Mouse (Mus musculus): ENCODE results near the gene Fam163a. TPM values are rescaled to one million over a fixed set of nuclear protein-coding genes. Genes with fewer than 3 reads are reported as not detected.

Gene Fam163a
- polyA plus RNA-seq, 1 experiment from 2014 or later = 0.32 TPM

DNA sequence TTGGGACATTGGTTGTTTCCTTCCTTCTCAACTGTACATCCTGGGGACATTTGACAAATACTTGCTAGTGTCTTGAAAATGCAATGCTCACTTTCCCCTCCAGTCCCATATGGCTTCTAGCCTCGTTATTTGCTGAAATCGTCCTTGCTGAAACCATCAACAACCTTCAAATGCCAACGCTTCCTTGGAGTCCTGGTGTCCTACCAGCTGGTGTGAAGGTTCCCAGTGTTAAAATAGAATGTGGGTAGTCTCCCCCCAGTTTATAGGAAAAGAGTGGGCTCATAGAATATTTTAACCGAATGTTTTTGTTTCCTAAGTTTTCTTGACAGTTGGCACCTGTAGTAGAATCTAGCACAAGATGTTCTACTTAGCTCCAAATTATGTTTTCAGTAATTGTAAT is 7.2 kb downstream of the Fam163a start:
- Histone ChIP-seq H3K36me3 (no peaks in the 10 kb centered on the region), H3K4me3 (replicated peaks) (no peak overlapping the region), H3K4me2 (replicated peaks) (no peak overlapping the region), H3K4me1 (no peaks in the 10 kb centered on the region), H3K27me3 (peaks cover 6% of the 10 kb centered on the region; the same call in 1 of the 2 replicates), H3K27ac (replicated peaks) (no peak overlapping the region), H3K9ac (no peak overlapping the region), H3K9me3 (replicated peaks) (no peaks in the 10 kb centered on the region)
- 85% methylated on average over 4 of the region's 4 CpGs for WGBS
- ATAC-seq (ENCODE audit: insufficient number of reproducible peaks, low FRiP score, low TSS enrichment, low read depth) = no peak

DNA sequence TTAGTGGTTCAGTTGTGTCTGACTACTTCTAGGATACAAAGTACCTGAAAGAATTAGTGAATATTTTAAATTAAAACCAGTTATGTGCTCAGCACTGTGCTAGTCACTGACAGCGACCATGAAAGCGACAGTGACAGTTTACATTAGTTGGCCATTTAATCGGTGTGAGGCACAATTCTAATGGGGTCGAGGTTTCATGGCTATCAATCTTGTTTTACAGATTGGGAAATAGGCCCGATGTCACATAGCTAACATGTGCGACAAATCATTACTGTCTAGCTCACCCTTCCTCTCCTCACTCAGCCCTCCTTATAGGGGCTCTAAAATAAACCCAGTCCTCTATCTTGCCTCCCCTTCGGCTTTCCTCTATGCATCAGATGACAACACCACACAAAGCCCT is 11.5 kb downstream of the Fam163a start:
- WGBS = 61% methylated on average over 7 of the region's 7 CpGs
- Histone ChIP-seq H3K27ac (replicated peaks) (no peak overlapping the region), H3K4me2 (replicated peaks) (no peak overlapping the region), H3K27me3 (no peaks in the 10 kb centered on the region), H3K36me3 (no peaks in the 10 kb centered on the region), H3K4me1 (no peaks in the 10 kb centered on the region), H3K4me3 (replicated peaks) (no peak overlapping the region), H3K9ac (no peak overlapping the region), H3K9me3 (replicated peaks) (no peaks in the 10 kb centered on the region)
- ATAC-seq (ENCODE audit: insufficient number of reproducible peaks, low FRiP score, low TSS enrichment, low read depth) = no peak

DNA sequence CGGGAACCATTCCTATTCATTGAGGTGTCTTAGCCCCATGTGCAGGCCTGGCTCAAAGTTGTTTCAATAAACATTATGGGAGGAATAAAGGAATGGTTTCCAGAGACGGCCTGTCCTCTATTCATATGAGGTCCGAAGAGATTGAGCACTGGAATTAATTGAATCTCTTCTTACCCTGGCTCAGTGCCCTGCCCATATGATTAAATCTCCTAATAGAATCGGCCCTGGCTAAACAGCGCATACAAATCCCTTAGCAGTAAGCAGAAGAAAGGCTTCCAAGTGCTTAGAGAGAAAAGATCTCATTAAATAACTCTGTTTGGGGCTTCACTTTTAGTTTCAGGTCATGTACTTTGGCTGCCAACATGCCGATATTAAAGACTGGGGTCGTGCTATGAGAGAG is 12.0 kb downstream of the Fam163a start:
- no peak overlapping the region for H3K4me2 ChIP-seq (replicated peaks)
- no peaks in the 10 kb centered on the region for H3K27me3 ChIP-seq
- H3K4me1 ChIP-seq = no peaks in the 10 kb centered on the region
- H3K9me3 ChIP-seq (replicated peaks) = no peaks in the 10 kb centered on the region
- H3K36me3 ChIP-seq = no peaks in the 10 kb centered on the region
- H3K27ac ChIP-seq (replicated peaks) = no peak overlapping the region
- H3K9ac ChIP-seq = no peak overlapping the region
- WGBS = 62% methylated on average over 7 of the region's 7 CpGs
- no peak for ATAC-seq (ENCODE audit: insufficient number of reproducible peaks, low FRiP score, low TSS enrichment, low read depth)
- H3K4me3 ChIP-seq (replicated peaks) = no peak overlapping the region

DNA sequence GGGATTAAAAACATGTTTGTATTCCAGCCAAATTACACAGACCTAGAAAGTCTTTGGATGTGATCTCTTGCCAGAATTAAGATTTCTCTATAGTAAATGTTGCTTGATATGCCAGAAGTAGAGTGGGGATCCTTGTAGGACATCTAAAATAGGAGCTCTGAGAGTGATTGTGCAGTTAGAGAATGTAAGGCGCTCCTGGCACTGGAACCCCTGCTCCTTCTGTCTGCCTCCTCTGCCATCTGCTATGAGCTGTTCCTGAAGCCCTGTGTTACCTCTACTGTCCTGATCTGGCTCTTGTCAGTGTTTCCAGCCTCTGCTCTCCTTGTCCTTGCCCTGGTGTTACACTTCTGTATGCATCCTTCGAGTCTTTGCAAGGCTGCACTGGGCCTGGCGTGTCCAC is 18.2 kb downstream of the Fam163a start:
- 92% methylated on average over 3 of the region's 3 CpGs for WGBS
- no peak overlapping the region for H3K27ac ChIP-seq (replicated peaks)
- H3K4me3 ChIP-seq (replicated peaks) = no peak overlapping the region
- H3K36me3 ChIP-seq = no peaks in the 10 kb centered on the region
- no peaks in the 10 kb centered on the region for H3K9me3 ChIP-seq (replicated peaks)
- ATAC-seq (ENCODE audit: insufficient number of reproducible peaks, low FRiP score, low TSS enrichment, low read depth) = no peak
- no peak overlapping the region for H3K9ac ChIP-seq
- H3K4me1 ChIP-seq = peaks cover 11% of the 10 kb centered on the region
- no peak overlapping the region for H3K4me2 ChIP-seq (replicated peaks)
- no peaks in the 10 kb centered on the region for H3K27me3 ChIP-seq

GRCm38 (mm10) chr1:156184158-156184571 is 20.7 kb downstream of the Fam163a start:
- Histone ChIP-seq H3K9me3 (replicated peaks) (no peaks in the 10 kb centered on the region), H3K4me2 (replicated peaks) (no peak overlapping the region), H3K4me1 (peaks cover 15% of the 10 kb centered on the region), H3K4me3 (replicated peaks) (no peak overlapping the region), H3K36me3 (no peaks in the 10 kb centered on the region), H3K27ac (replicated peaks) (no peak overlapping the region), H3K9ac (no peak overlapping the region), H3K27me3 (no peaks in the 10 kb centered on the region)
- no peak for ATAC-seq (ENCODE audit: insufficient number of reproducible peaks, low FRiP score, low TSS enrichment, low read depth)
- WGBS = 12% methylated on average over 11 of the region's 11 CpGs

DNA sequence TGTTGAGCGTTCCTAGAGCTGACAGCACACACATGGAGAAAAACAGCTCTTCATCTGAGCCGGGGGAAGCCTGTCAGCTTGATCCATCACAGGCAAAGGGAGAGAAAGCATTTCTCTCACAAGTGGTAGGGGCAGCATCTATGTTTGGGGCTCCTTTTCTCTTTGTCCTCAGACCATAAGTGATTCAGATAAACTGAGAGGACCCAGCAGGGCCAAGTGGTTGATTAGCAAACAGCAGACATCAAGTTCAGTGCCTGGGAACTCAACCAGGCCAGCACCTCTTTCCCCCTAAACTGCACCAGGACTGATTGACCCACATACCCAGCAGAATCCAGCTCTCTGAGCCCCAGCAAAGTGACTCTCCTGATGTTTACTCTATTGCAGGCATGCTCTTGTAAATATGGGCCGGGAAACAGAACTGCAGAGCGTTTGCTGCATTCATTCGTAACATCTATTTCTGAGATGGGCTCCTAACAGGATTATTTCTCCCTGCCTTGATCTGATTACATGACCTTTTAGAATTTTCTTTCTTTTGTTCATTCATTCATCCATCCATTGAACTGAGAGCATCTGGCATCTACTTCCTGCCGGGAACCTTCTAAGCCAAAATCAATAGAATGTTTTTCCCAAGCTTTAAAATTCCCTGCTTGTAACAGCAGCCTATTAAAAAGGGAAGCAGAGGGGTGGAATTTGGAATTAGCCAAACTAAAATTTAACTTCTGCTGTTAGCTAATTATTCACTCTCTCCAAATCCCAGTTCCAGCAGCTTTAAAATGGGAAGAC is 21.5 kb downstream of the Fam163a start:
- Histone ChIP-seq H3K4me2 (replicated peaks) (no peak overlapping the region), H3K36me3 (no peaks in the 10 kb centered on the region), H3K9ac (no peak overlapping the region), H3K27me3 (no peaks in the 10 kb centered on the region), H3K9me3 (replicated peaks) (no peaks in the 10 kb centered on the region), H3K27ac (replicated peaks) (no peak overlapping the region), H3K4me3 (replicated peaks) (no peak overlapping the region), H3K4me1 (peaks cover 15% of the 10 kb centered on the region)
- WGBS = 38% methylated on average over 6 of the region's 6 CpGs
- ATAC-seq (ENCODE audit: insufficient number of reproducible peaks, low FRiP score, low TSS enrichment, low read depth) = no peak

GRCm38 (mm10) chr1:156179875-156180274 is 25.0 kb downstream of the Fam163a start:
- 23% methylated on average over 11 of the region's 11 CpGs for WGBS
- H3K4me2 ChIP-seq (replicated peaks) = no peak overlapping the region
- no peak overlapping the region for H3K9ac ChIP-seq
- ATAC-seq (ENCODE audit: insufficient number of reproducible peaks, low FRiP score, low TSS enrichment, low read depth) = no peak
- no peaks in the 10 kb centered on the region for H3K9me3 ChIP-seq (replicated peaks)
- H3K4me3 ChIP-seq (replicated peaks) = no peak overlapping the region
- no peak overlapping the region for H3K27ac ChIP-seq (replicated peaks)
- peaks cover 15% of the 10 kb centered on the region for H3K4me1 ChIP-seq
- H3K27me3 ChIP-seq = no peaks in the 10 kb centered on the region
- H3K36me3 ChIP-seq = no peaks in the 10 kb centered on the region

DNA sequence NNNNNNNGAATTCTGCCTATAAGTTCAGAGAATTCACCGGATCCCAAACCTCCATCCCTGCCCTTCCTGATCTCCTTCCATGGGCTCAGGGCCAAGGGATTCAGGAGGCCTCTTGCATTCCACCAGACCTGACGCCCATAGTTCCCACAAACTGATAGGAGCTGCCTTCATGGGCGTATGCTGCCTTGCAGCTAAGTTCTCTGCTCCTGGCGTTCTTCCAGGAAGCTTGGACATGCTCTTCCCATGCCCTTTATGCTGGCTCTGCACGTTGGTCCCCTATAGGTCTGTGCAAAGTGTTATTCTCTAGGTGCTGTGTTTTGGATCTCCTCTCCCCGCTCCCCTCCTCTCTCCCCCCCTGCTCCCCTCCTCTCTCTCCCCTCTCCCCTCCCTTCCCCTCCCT is 36.1 kb downstream of the Fam163a start:
- Histone ChIP-seq H3K9me3 (replicated peaks) (no peaks in the 10 kb centered on the region), H3K27ac (replicated peaks) (no peak overlapping the region), H3K27me3 (no peaks in the 10 kb centered on the region), H3K9ac (no peak overlapping the region), H3K4me1 (peaks cover 4% of the 10 kb centered on the region; the same call in 1 of the 2 replicates), H3K36me3 (no peaks in the 10 kb centered on the region), H3K4me3 (replicated peaks) (no peak overlapping the region), H3K4me2 (replicated peaks) (no peak overlapping the region)
- no peak for ATAC-seq (ENCODE audit: insufficient number of reproducible peaks, low FRiP score, low TSS enrichment, low read depth)
- 32% methylated on average over 5 of the region's 6 CpGs for WGBS

GRCm38 (mm10) chr1:156116770-156117169 is 88.1 kb downstream of the Fam163a start:
- no peaks in the 10 kb centered on the region for H3K9me3 ChIP-seq (replicated peaks)
- no peak overlapping the region for H3K9ac ChIP-seq
- H3K27me3 ChIP-seq = no peaks in the 10 kb centered on the region
- 0 out of 2 replicates have a peak, but pooled peaks cover 4% of the 10 kb centered on the region for H3K4me1 ChIP-seq
- no peak for ATAC-seq (ENCODE audit: insufficient number of reproducible peaks, low FRiP score, low TSS enrichment, low read depth)
- H3K36me3 ChIP-seq = no peaks in the 10 kb centered on the region
- WGBS = 62% methylated on average over 3 of the region's 3 CpGs
- H3K27ac ChIP-seq (replicated peaks) = no peak overlapping the region
- H3K4me3 ChIP-seq (replicated peaks) = no peak overlapping the region
- no peak overlapping the region for H3K4me2 ChIP-seq (replicated peaks)

- no peak overlapping the region for H3K4me2 ChIP-seq (replicated peaks)
- no peak overlapping the region for H3K27ac ChIP-seq (replicated peaks)
- H3K4me3 ChIP-seq (replicated peaks) = no peak overlapping the region
- H3K36me3 ChIP-seq = no peaks in the 10 kb centered on the region
- no peak overlapping the region for H3K9ac ChIP-seq
- H3K4me1 ChIP-seq = 0 out of 2 replicates have a peak, but pooled peaks cover 7% of the 10 kb centered on the region
- WGBS = 76% methylated on average over 8 of the region's 8 CpGs
- no peak for ATAC-seq (ENCODE audit: insufficient number of reproducible peaks, low FRiP score, low TSS enrichment, low read depth)
- no peaks in the 10 kb centered on the region for H3K27me3 ChIP-seq
- no peaks in the 10 kb centered on the region for H3K9me3 ChIP-seq (replicated peaks)
Measured at GRCm38 (mm10) chr1:156113884-156114499, 90.8 kb downstream of the Fam163a start.

GRCm38 (mm10) chr1:156112142-156112541 is 92.7 kb downstream of the Fam163a start:
- WGBS = 40% methylated on average over 7 of the region's 7 CpGs
- 0 out of 2 replicates have a peak, but pooled peaks cover 7% of the 10 kb centered on the region for H3K4me1 ChIP-seq
- H3K36me3 ChIP-seq = no peaks in the 10 kb centered on the region
- ATAC-seq (ENCODE audit: insufficient number of reproducible peaks, low FRiP score, low TSS enrichment, low read depth) = no peak
- no peak overlapping the region for H3K4me3 ChIP-seq (replicated peaks)
- no peak overlapping the region for H3K27ac ChIP-seq (replicated peaks)
- H3K9ac ChIP-seq = no peak overlapping the region
- no peaks in the 10 kb centered on the region for H3K27me3 ChIP-seq
- no peak overlapping the region for H3K4me2 ChIP-seq (replicated peaks)
- no peaks in the 10 kb centered on the region for H3K9me3 ChIP-seq (replicated peaks)
